ENCODE assay signal across 11 mouse cellular contexts in the genomic region with DNA sequence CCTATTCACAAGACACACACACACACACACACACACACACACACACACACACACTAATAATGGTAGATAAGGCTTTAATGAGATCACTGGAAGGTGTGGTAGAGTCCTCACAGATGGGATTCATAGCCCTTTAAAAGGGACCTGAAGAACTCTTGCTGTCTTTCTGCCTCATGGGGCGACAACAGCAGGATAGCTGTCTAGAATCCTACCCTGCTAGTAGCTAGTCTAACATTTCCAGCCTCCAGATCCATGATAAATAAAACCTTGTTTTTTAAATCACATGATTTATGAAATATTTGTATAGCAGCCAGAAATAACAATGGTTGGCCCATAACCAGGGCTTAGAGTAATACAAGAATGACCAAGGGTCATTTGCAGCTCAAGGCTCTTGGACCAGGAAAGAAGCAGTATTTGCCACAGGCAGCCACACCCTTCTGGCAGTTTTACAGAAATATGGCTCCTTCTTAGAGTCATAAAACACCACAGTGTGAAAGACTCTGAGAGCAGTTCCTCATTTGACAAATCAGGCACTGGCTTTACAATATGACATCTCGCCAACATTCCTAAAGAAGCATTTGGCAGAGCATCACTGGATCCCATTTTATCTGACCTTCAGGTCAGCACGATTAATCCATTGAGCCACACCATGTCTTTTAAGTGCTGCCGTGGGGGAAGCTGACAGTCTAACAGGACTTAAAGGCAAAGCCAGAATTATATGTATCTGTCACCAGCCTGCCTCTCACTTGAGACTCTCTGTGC.
DNase-seq lines count a peak whose midpoint lies in the region; ATAC-seq and TF ChIP-seq lines count a peak whose summit lies in the region.
"Had no signal": no experiment of that assay in that cellular context is flagged by ENCODE, and none has a peak within 500 bp of the region (broad histone marks: within the 10 kb centered on the region; RNA-seq: fewer than 3 reads in every experiment).

No protein-coding gene starts in this region.

- no peak overlapping the region for H3K4me2 ChIP-seq in liver, embryonic 12.5 days
- no peak overlapping the region for H3K4me2 ChIP-seq in stomach, embryonic 16.5 days (ENCODE audit: low read depth, low read length)
- H3K4me2 ChIP-seq: forebrain, embryonic 12.5 days had no signal

- intact Hi-C loops in heart, postnatal 10 days (cut with DNase I): no loop called here

- H3K79me2 ChIP-seq in liver, adult 2 months (ENCODE audit: control insufficient read depth, insufficient read depth, low read length): no peaks in the 10 kb centered on the region

- no peaks in the 10 kb centered on the region for H3K36me3 ChIP-seq in liver, adult 2 months (ENCODE audit: control insufficient read depth, insufficient read depth, low read length)
- H3K36me3 ChIP-seq in liver, embryonic 12.5 days: no peaks in the 10 kb centered on the region
- H3K36me3 ChIP-seq in stomach, embryonic 16.5 days (ENCODE audit: control insufficient read depth, insufficient read depth, low read length): no peaks in the 10 kb centered on the region
- H3K36me3 ChIP-seq: forebrain, embryonic 12.5 days had no signal

- WGBS in liver, adult 2 months: 71% methylated on average over 4 of the region's 4 CpGs
- WGBS in liver, embryonic 12.5 days (ENCODE audit: insufficient replicate concordance): 54% methylated on average over 4 of the region's 4 CpGs
- 44% methylated on average over 4 of the region's 4 CpGs for WGBS in stomach, embryonic 16.5 days

- H3K9ac ChIP-seq in liver, adult 2 months (ENCODE audit: low read depth, low read length): no peak overlapping the region
- no peak overlapping the region for H3K9ac ChIP-seq in liver, embryonic 12.5 days
- no peak overlapping the region for H3K9ac ChIP-seq in stomach, embryonic 16.5 days (ENCODE audit: low read length)
- H3K9ac ChIP-seq: forebrain, embryonic 12.5 days; liver, postnatal 0 days had no signal

- no peak overlapping the region for H3K27ac ChIP-seq in liver, adult 2 months (replicated peaks; ENCODE audit: insufficient read depth, low read depth, low read length)
- no peak overlapping the region for H3K27ac ChIP-seq in liver, embryonic 12.5 days
- H3K27ac ChIP-seq in stomach, embryonic 16.5 days (ENCODE audit: low read length): no peak overlapping the region
- H3K27ac ChIP-seq: forebrain, embryonic 12.5 days had no signal

- TF ChIP-seq CTCF in liver, adult 2 months (IDR thresholded peaks at IDR 0.05; ENCODE audit: low read depth, low read length): no peak

- no peak for TF ChIP-seq POLR2A in liver, adult 2 months (IDR thresholded peaks at IDR 0.05; ENCODE audit: extremely low read depth, insufficient read depth, low read length)

- H3K27me3 ChIP-seq in liver, adult 2 months (ENCODE audit: control insufficient read depth, insufficient read depth, low read length): no peaks in the 10 kb centered on the region
- no peaks in the 10 kb centered on the region for H3K27me3 ChIP-seq in liver, embryonic 12.5 days (replicated peaks)
- H3K27me3 ChIP-seq in stomach, embryonic 16.5 days (ENCODE audit: control insufficient read depth, insufficient read depth, low read length): no peaks in the 10 kb centered on the region
- H3K27me3 ChIP-seq: forebrain, embryonic 12.5 days had no signal

- ATAC-seq in liver, embryonic 12.5 days: no peak
- ATAC-seq in stomach, embryonic 16.5 days (ENCODE audit: insufficient read depth, low FRiP score): peak; percentile 83
- ATAC-seq: liver, postnatal 0 days had no signal

- peak; percentile 3 for DNase-seq in liver, adult 2 months (ENCODE audit: extremely low read depth, low read depth, low spot score)
- DNase-seq in heart, postnatal 10 days: peak; percentile 43 to 60
- DNase-seq in kidney, postnatal 36 days: peak; percentile 0 to 3
- DNase-seq in layer of hippocampus, postnatal 10 days (ENCODE audit: low spot score in 2 of 2): no peak
- no peak for DNase-seq in right cerebral cortex, adult 18-20 months
- DNase-seq: layer of hippocampus, postnatal 36 days; liver, postnatal 0 days; thymus, postnatal 14 days had no signal

- H3K4me1 ChIP-seq in liver, adult 2 months (ENCODE audit: control insufficient read depth, insufficient read depth, low read length): no peaks in the 10 kb centered on the region
- H3K4me1 ChIP-seq in liver, embryonic 12.5 days: no peaks in the 10 kb centered on the region
- H3K4me1 ChIP-seq in stomach, embryonic 16.5 days (ENCODE audit: control insufficient read depth, insufficient read depth, low read length): peaks cover 9% of the 10 kb centered on the region

- no peak overlapping the region for H3K4me3 ChIP-seq in liver, adult 2 months (ENCODE audit: insufficient read depth, low read depth, low read length)
- no peak overlapping the region for H3K4me3 ChIP-seq in liver, embryonic 12.5 days
- no peak overlapping the region for H3K4me3 ChIP-seq in stomach, embryonic 16.5 days (replicated peaks; ENCODE audit: low read length)
- H3K4me3 ChIP-seq: forebrain, embryonic 12.5 days had no signal

- H3K9me3 ChIP-seq in liver, embryonic 12.5 days (replicated peaks): no peaks in the 10 kb centered on the region
- no peaks in the 10 kb centered on the region for H3K9me3 ChIP-seq in stomach, embryonic 16.5 days (replicated peaks; ENCODE audit: control insufficient read depth, low read length)
- H3K9me3 ChIP-seq: forebrain, embryonic 12.5 days had no signal

Comparison
In these comparisons a context has a peak if more than half of its experiments do, and no peak if none do; other contexts are left out.
1. DNase-seq: peak in liver, adult 2 months (single experiment), heart, postnatal 10 days (2 of 2) and kidney, postnatal 36 days (2 of 2); none in layer of hippocampus, postnatal 10 days (0 of 2) and right cerebral cortex, adult 18-20 months (single experiment).